Mouse (Mus musculus) cerebellum, adult 2 months (tissue): ENCODE data around the gene Arntl2.

Experiments used
- CTCF ChIP-seq: fragments of 200-500 bp; IDR thresholded peaks from 2 replicates; pipeline ENCODE4 v1.5.1; 2011; ENCODE audit warnings: low read depth, mild to moderate bottlenecking, control low read depth, low read length, moderate library complexity, borderline replicate concordance; ENCODE audit not compliant: insufficient read depth
- POLR2A ChIP-seq: fragments of 200-500 bp; IDR thresholded peaks from 2 replicates; pipeline ENCODE4 v1.6.1; 2011; ENCODE audit warnings: low read length, control low read depth, borderline replicate concordance; ENCODE audit not compliant: insufficient read depth

GRCm38 (mm10) chr6:146770005-146770745 lies 25.7 kb upstream of the Arntl2 start:
- TF ChIP-seq CTCF (no peak), POLR2A (no peak)
